Mouse (Mus musculus): ENCODE data around the gene Crabp2. TPM values are rescaled to one million over a fixed set of nuclear protein-coding genes. Genes with fewer than 3 reads are reported as not detected.
A peak's percentile ranks its signal among the peaks of the same experiment; 100 is the strongest.

Gene Crabp2
- total RNA-seq, 2 experiments from 2014 or later: 1.6 to 3.7 TPM

DNA sequence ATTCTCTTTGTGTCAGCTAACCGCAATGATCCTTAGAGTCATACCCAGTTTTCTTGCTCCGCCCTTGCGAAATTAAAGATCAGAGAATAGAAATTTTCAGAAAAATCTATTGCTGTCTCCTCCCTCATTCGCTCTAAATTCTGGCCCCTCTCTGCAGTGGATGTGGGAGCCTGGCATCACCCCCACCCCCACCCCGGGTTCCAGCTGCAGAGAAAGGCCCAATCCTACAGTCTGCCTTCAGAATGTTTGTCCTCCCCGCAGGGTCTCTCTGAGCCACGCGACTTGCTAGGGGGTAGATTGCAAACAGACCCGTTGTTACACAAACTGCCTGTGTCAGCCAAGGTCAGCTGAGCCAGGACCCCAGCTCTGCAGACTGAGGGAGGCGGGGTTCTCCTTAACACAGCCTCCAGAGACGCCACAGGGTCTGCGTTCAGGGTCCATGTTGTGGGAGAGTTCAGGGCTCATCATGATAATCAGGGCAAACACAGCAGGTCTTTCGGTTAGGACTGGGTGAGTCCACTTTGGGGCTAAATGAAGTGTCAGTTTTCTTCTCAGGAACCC is 1.6 kb downstream of the Crabp2 start:
- DNase-seq (ENCODE audit: low spot score in 2 of 2): no peak
- no peak overlapping the region for H3K4me3 ChIP-seq
- no peak overlapping the region for H3K27ac ChIP-seq
- no peak for TF ChIP-seq CTCF (conservative IDR thresholded peaks at IDR 0.05)

DNA sequence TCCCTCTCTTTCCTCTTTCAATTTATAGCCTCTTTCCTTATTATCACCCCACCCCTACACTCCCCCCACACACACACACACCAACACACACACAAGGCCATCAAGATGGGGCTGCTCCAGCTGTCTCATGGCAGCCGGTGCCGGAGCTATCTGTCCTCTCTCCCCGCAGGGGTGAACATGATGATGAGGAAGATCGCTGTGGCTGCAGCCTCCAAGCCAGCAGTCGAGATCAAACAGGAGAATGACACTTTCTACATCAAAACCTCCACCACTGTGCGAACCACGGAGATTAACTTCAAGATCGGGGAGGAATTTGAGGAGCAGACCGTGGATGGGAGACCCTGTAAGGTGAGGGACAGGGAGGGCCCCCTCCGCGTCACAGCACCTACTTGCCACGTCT is 3.5 kb downstream of the Crabp2 start:
- H3K4me3 ChIP-seq: no peak overlapping the region
- no peak overlapping the region for H3K27ac ChIP-seq
- no peak for TF ChIP-seq CTCF (conservative IDR thresholded peaks at IDR 0.05)
- DNase-seq (ENCODE audit: low spot score in 2 of 2): no peak

DNA sequence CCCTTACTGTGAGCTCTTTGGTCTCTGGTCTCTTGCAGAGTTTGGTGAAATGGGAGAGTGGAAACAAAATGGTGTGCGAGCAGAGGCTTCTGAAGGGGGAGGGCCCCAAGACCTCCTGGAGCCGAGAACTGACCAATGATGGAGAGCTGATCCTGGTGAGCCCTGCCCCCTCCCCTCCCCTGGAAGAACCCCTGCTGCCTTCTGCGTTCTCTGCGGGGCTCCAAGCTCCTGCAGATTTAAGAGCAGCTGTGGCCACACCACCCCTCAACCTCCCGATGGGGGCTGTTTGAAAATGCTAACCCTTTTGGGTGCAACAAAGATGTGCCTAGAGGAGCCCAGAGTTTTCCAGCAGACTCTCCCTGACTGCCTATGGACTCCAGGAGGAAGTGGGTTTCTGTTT is 4.0 kb downstream of the Crabp2 start:
- no peak for DNase-seq (ENCODE audit: low spot score in 2 of 2)
- Histone ChIP-seq H3K4me3 (no peak overlapping the region), H3K27ac (no peak overlapping the region)
- no peak for TF ChIP-seq CTCF (conservative IDR thresholded peaks at IDR 0.05)

DNA sequence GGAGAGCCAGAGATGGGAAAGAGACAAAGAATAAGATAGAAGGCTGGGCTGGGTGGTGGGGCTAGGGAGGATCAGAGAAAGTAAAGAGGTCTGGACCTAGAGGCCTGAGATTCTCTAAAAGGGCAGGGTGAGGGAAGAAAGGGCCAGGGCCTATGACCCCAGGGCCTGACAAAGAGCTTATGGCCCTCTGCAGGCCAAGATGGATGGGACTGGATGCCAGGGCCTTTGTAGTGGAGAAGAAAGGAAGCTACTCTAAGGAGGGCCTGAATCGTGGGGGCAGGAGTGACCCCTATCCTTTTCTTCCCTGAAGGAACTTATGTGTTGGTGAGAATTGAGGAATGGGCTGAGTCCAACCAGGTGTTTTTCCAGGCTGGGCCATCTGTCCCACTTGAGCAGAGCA is 9.6 kb downstream of the Crabp2 start:
- H3K4me3 ChIP-seq: no peak overlapping the region
- no peak for TF ChIP-seq CTCF (conservative IDR thresholded peaks at IDR 0.05)
- DNase-seq (ENCODE audit: low spot score in 2 of 2): no peak
- H3K27ac ChIP-seq: no peak overlapping the region

DNA sequence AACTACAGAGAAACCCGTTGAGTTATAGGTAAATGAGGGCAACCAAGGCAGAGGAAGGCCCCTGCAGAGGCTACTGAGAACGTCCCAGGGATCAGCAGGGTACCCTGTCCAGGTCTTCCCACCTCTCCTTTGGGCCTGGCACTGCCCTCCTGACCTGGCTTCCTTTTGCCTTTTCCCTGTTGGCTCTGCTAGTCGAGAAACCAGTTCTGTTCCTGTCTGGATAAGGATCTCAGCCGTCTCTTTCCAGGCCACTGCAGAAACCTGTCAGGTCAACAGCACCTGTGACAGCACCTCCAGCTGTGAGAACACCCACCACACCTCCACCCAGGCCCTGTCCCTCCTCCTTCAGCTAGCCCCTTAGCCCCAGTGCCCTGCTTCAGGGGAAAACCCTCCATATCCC is 10.0 kb downstream of the Crabp2 start:
- Histone ChIP-seq H3K27ac (no peak overlapping the region), H3K4me3 (no peak overlapping the region)
- no peak for DNase-seq (ENCODE audit: low spot score in 2 of 2)
- TF ChIP-seq CTCF (conservative IDR thresholded peaks at IDR 0.05): no peak

DNA sequence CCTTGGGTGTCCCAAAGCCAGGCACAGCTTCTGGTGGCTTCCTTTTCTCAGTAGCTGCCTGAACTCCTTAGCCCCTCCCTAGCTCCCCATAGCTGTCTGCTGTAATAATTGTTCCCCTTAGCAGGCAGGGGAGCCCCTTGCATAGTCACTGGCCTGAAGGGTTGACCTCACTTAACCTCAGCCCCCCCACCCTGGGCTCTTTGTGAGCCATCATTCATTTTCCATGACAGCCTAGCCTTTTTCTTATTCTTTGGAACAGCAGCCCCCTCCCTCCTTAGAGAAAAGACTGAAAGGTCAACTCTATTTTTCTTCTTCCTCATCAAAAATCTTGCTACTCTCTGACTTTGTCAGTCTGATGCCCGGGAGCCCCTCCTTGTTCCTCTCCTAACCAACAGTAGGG is 10.5 kb downstream of the Crabp2 start:
- no peak for DNase-seq (ENCODE audit: low spot score in 2 of 2)
- no peak for TF ChIP-seq CTCF (conservative IDR thresholded peaks at IDR 0.05)
- Histone ChIP-seq H3K27ac (no peak overlapping the region), H3K4me3 (no peak overlapping the region)

DNA sequence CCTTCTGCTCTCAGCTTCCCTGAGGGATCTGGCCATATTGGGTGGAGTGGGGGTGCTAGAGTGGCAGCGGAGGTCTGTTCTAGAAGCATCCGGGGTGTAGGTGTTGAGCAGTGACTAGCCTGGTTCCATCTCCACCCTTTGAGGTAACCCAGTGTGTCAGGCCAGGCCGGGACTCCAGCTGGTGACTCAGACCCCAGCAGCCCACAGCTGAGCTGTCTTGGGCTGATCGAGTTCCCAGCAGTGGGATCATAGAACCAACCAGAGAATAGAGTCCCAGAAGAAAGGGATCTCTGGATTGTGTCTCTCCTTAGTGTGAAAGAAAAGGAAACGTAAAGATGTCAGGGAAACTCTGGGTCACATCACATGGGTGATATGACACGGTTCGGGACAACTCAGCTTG is 10.9 kb downstream of the Crabp2 start:
- no peak for TF ChIP-seq CTCF (conservative IDR thresholded peaks at IDR 0.05)
- no peak for DNase-seq (ENCODE audit: low spot score in 2 of 2)
- Histone ChIP-seq H3K4me3 (no peak overlapping the region), H3K27ac (no peak overlapping the region)

DNA sequence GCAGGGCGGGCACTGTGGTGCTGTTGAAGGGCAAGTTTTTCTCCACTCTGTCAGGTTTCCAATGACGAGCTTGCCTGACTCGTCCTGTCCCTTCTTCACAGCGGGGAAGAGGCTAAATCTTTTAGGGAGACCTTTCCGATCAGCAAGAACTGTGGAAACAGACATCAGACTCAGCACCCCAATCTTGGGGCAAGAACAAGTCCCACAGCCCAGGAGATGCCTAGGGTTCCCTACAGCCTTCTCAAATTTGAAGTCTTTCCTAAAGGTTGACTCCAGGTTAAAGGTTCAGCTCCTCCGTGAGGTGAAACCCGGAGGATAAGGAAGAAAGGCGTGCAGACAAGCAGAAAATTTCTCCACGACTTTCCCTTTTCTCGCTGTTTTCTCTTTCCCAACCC is 11.7 kb downstream of the Crabp2 start:
- TF ChIP-seq CTCF (conservative IDR thresholded peaks at IDR 0.05): no peak
- no peak for DNase-seq (ENCODE audit: low spot score in 2 of 2)
- peak overlapping the region; percentile 53 for H3K4me3 ChIP-seq
- H3K27ac ChIP-seq: peak overlapping the region; percentile 55; the same call in 1 of the 2 replicates

DNA sequence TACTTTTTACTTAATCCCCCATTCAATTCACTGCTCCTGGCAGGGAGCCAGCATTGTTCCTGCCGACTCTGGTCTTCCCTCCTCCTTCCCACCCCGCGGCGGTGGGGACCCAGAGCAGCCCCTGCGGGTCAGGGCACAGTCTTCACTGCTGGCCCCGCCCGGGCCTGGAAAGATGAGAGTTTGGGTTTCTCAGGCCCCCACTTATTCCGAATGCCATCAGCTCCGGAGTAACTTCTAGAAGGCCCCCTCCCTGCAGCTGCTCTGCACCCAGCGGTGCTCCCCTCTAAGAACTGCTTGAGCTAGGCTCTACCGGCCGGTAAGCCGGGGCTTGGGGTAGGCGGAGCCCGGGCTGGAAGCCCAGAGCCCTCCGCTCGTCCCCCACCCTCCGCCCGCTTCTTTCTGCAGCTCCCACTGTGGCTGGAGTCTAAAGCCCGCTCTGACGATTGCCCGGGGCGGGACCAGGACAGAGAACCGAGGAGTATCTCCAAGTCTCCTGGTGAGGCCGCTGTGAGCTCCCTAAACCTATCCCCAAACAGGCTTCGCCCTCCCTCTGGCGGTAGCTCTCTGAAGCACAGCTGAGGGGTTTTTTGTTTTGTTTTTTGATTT is 12.2 kb downstream of the Crabp2 start:
- H3K27ac ChIP-seq: peak overlapping the region; percentile 55; the same call in 1 of the 2 replicates
- TF ChIP-seq CTCF (conservative IDR thresholded peaks at IDR 0.05): peak; percentile 86
- DNase-seq (ENCODE audit: low spot score in 2 of 2): peak; percentile 79 to 83
- H3K4me3 ChIP-seq: peak overlapping the region; percentile 53

DNA sequence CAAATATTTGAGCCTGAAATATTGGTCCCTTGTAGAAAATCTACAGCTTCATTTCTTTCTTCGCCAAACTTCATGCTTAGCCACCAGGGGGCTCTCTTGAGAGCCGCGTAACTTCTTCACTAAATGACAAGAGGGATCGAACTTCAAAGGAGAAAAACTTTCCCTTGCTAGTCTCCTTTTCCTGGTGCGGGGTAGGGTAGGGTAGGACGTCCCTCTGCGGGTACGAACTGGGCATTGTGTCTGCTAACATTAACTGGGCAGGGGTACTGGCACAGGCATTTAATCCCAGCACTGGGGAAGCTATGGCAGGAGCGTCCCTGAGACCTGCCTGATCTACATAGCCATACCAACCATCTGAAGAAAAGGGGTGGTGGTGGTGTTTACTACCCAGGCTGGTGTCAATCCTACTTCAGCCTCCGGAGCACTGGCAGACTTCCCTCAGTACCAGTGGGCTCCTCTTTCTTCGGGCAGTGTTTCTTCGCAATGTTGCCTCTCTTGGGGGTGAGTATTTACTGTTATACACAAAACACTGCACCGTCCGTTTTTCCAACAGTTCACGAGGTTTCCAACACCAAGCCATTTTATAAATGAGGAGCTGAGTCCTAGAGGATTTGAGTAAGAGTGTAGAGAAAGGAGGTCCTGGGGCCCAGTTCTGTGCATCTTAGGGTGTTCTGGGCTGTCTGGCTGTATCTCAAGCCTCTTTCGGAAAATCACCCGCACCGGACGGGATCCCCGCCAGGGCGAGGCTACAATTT is 21.9 kb downstream of the Crabp2 start:
- peak in 1 of 2 experiments; percentile 61 for DNase-seq (ENCODE audit: low spot score in 2 of 2)
- Histone ChIP-seq H3K4me3 (peak overlapping the region; percentile 49), H3K27ac (0 out of 2 replicates have a peak overlapping the region, but pooled peaks have one; percentile 4)
- TF ChIP-seq CTCF (conservative IDR thresholded peaks at IDR 0.05): peak; percentile 87

DNA sequence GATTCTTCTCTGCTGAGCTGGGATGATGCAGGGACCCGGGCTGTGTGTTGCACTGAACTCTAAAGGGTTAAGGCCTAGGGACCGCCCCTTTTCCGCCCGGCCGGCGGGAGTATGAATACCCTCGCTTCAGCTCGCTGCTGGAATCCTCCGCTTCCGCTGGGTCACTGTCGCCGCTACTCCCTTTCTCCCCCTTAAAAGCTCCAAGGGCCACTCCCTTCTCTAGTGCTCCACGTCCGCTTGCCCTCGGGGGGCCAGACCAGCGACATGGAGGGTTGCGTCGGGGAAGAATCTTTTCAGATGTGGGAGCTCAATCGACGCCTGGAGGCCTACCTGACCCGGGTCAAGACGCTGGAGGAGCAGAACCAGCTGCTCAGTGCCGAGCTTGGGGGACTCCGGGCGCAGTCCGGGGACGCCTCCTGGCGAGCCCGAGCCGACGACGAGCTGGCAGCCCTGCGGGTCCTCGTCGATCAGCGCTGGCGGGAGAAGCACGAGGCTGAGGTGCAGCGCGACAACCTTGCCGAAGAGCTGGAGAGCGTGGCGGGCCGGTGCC is 22.5 kb downstream of the Crabp2 start, which contains the start of gene Nes:
Nes (plus strand) TSS at position 140 of the 550 bp plus-strand sequence.
- Histone ChIP-seq H3K27ac (peak within 1 kb of the TSS; percentile 67), H3K4me3 (peak within 1 kb of the TSS; percentile 49)
- no peak for TF ChIP-seq CTCF (conservative IDR thresholded peaks at IDR 0.05)
- DNase-seq (ENCODE audit: low spot score in 2 of 2): no peak

DNA sequence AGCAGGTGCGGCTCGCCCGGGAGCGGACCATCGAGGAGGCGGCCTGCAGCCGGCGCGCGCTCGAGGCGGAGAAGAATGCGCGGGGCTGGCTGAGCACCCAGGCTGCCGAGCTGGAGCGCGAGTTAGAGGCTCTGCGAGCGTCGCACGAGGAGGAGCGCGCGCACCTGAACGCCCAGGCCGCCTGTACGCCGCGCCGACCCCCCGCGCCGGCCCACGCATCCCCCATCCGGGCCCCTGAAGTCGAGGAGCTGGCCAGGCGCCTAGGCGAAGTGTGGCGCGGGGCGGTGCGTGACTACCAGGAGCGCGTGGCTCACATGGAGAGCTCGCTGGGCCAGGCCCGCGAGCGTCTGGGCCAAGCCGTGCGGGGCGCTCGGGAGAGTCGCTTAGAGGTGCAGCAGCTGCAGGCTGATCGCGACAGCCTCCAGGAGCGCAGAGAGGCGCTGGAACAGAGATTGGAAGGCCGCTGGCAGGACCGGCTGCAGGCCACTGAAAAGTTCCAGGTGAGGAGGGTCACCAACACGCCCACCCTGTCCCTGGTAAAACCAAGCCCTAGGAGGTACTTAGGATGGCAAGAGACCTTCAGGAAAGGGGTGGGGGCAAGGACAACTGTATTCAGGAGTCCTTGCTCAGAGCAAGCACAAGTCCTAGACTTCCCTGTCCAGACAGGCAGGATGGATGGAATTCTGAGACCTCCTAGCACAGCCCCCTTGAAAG is 23.2 kb downstream of the Crabp2 start:
- peak overlapping the region; percentile 67 for H3K27ac ChIP-seq
- TF ChIP-seq CTCF (conservative IDR thresholded peaks at IDR 0.05): no peak
- H3K4me3 ChIP-seq: peak overlapping the region; percentile 49
- DNase-seq (ENCODE audit: low spot score in 2 of 2): no peak

Data from layer of hippocampus, adult 2 months (tissue).